Mouse (Mus musculus) embryonic fibroblast, embryonic 13.5 days (primary cell): ENCODE data around the gene Tsc22d1. TPM values are rescaled to one million over a fixed set of nuclear protein-coding genes. Genes with fewer than 3 reads are reported as not detected.

Experiments
- H3K27ac ChIP-seq: 2 replicates; pipeline ENCODE4 v1.5.1; 2012; ENCODE audit warnings: low read length, control low read depth, inconsistent platforms; ENCODE audit not compliant: insufficient read depth
- H3K4me1 ChIP-seq: 2 replicates; pipeline ENCODE4 v1.6.1; 2011; ENCODE audit warnings: low read length; ENCODE audit not compliant: control insufficient read depth, insufficient read depth
- H3K4me3 ChIP-seq: 2 replicates; pipeline ENCODE4 v1.5.1; 2011; ENCODE audit warnings: mild to moderate bottlenecking, control low read depth, low read length; ENCODE audit not compliant: insufficient read depth
- CTCF ChIP-seq: IDR thresholded peaks from 2 replicates; pipeline ENCODE4 v1.5.1; 2011; ENCODE audit warnings: mild to moderate bottlenecking, control low read depth, low read length, moderate library complexity, borderline replicate concordance; ENCODE audit not compliant: insufficient read depth
- POLR2A ChIP-seq: IDR thresholded peaks from 2 replicates; pipeline ENCODE4 v1.6.1; 2011; ENCODE audit warnings: low read depth, mild to moderate bottlenecking, control low read depth, low read length, moderate library complexity
- polyA plus RNA-seq: library from polyadenylated mRNA; stranded (reverse); fragments of >200 nt; gene quantifications from 2 replicates; pipeline ENCODE4 v1.2.4, GENCODE M21; 2011; ENCODE audit warnings: low read depth; ENCODE audit not compliant: missing spikeins, insufficient read length

Gene Tsc22d1
- polyA plus RNA-seq, result 231 and 370 TPM in 2 replicates

GRCm38 (mm10) chr14:76414862-76415780 is at the start of gene Tsc22d1:
Gene Tsc22d1, plus strand, starts transcription at chr14:76414961.
- peak within 1 kb of the TSS; percentile 68 for H3K4me3 ChIP-seq
- H3K27ac ChIP-seq, result peak within 1 kb of the TSS; percentile 77
- TF ChIP-seq POLR2A (no peak), CTCF (no peak)
- H3K4me1 ChIP-seq, result peaks cover 10% of the 10 kb centered on the region

GRCm38 (mm10) chr14:76373638-76374037 is 41.1 kb upstream of the Tsc22d1 start:
- Histone ChIP-seq H3K4me1 (peaks cover 3% of the 10 kb centered on the region), H3K4me3 (no peak overlapping the region), H3K27ac (peak overlapping the region; percentile 31; the same call in 1 of the 2 replicates)
- no peak for TF ChIP-seq CTCF

- Histone ChIP-seq H3K27ac (peak overlapping the region; percentile 13; the same call in 1 of the 2 replicates), H3K4me1 (peaks cover 3% of the 10 kb centered on the region), H3K4me3 (no peak overlapping the region)
- no peak for TF ChIP-seq CTCF
- TF ChIP-seq POLR2A, result no peak
Observed at GRCm38 (mm10) chr14:76374601-76375000, 40.2 kb upstream of the Tsc22d1 start.

GRCm38 (mm10) chr14:76376561-76376960 is 38.2 kb upstream of the Tsc22d1 start:
- no peak overlapping the region for H3K27ac ChIP-seq
- TF ChIP-seq POLR2A (no peak), CTCF (no peak)
- peaks cover 3% of the 10 kb centered on the region for H3K4me1 ChIP-seq
- H3K4me3 ChIP-seq, result no peak overlapping the region

GRCm38 (mm10) chr14:76379411-76379810 is 35.4 kb upstream of the Tsc22d1 start:
- Histone ChIP-seq H3K4me3 (no peak overlapping the region), H3K27ac (no peak overlapping the region), H3K4me1 (no peaks in the 10 kb centered on the region; the same call in 1 of the 2 replicates)
- no peak for TF ChIP-seq POLR2A
- TF ChIP-seq CTCF, result no peak

- TF ChIP-seq CTCF, result no peak
- no peak for TF ChIP-seq POLR2A
- no peak overlapping the region for H3K4me3 ChIP-seq
- H3K4me1 ChIP-seq, result no peaks in the 10 kb centered on the region
- no peak overlapping the region for H3K27ac ChIP-seq
Observed at GRCm38 (mm10) chr14:76388025-76388424, 26.7 kb upstream of the Tsc22d1 start.

GRCm38 (mm10) chr14:76398251-76398650 is 16.5 kb upstream of the Tsc22d1 start:
- H3K27ac ChIP-seq, result no peak overlapping the region
- no peak for TF ChIP-seq POLR2A
- no peak for TF ChIP-seq CTCF
- H3K4me3 ChIP-seq, result no peak overlapping the region
- no peaks in the 10 kb centered on the region for H3K4me1 ChIP-seq

- TF ChIP-seq POLR2A, result no peak
- no peaks in the 10 kb centered on the region for H3K4me1 ChIP-seq
- no peak overlapping the region for H3K27ac ChIP-seq
- H3K4me3 ChIP-seq, result no peak overlapping the region
Observed at GRCm38 (mm10) chr14:76402574-76402973, 12.2 kb upstream of the Tsc22d1 start.

GRCm38 (mm10) chr14:76409111-76409510 is 5.7 kb upstream of the Tsc22d1 start:
- no peak overlapping the region for H3K27ac ChIP-seq
- H3K4me3 ChIP-seq, result no peak overlapping the region
- TF ChIP-seq POLR2A, result no peak
- TF ChIP-seq CTCF, result no peak
- H3K4me1 ChIP-seq, result no peaks in the 10 kb centered on the region; the same call in 1 of the 2 replicates

GRCm38 (mm10) chr14:76413773-76414121 is 1.0 kb upstream of the Tsc22d1 start:
- Histone ChIP-seq H3K4me3 (peak overlapping the region; percentile 68), H3K4me1 (peaks cover 9% of the 10 kb centered on the region), H3K27ac (peak overlapping the region; percentile 66)
- TF ChIP-seq CTCF (no peak), POLR2A (no peak)
